Comparison of ENCODE assay signal across 11 mouse cellular contexts in the genomic region with DNA sequence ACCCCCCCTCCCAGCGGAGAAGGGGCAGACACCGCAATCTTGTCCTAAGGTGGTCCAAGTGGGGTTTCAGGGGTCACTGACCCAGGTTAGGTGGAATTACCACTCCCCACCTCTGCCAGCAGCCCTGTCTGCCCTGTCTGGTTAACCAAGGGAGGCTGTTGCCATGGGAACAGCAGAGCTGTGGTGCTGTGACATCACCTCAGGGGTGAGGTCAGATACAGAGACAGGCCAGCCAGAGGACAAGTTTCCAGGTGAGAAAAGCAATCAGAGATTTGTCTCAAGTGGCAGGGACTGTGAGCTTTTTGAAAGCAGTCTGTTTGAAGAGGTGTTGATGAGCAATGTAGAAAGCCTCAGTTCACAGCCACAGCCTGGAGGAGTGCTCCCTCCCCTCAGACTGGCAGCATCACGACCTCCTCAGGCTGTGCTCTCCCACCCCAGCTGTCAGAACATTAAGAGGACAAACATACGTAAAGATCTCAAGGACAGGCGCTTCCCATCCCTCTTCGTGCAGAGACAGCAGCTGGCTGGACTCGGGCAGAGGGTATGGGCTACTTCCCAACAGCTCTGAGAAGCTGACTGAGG. TPM values are rescaled to one million over a fixed set of nuclear protein-coding genes. Genes with fewer than 3 reads are reported as not detected.
DNase-seq lines count a peak whose midpoint lies in the region; ATAC-seq lines count a peak whose summit lies in the region.
"Had no signal": no experiment of that assay in that cellular context is flagged by ENCODE, and none has a peak within 500 bp of the region (broad histone marks: within the 10 kb centered on the region; RNA-seq: fewer than 3 reads in every experiment).

A gene (minus strand): TSS at position 101 of the 582 bp plus-strand sequence.

- H3K4me2 ChIP-seq in forebrain, embryonic 16.5 days (ENCODE audit: low read length): no peak within 1 kb of the TSS
- H3K4me2 ChIP-seq: embryonic facial prominence, embryonic 15.5 days had no signal

- H3K27ac ChIP-seq in forebrain, embryonic 16.5 days (ENCODE audit: low read length): peak within 1 kb of the TSS; percentile 5; the same call in 1 of the 2 replicates
- H3K27ac ChIP-seq: embryonic facial prominence, embryonic 15.5 days; macrophage had no signal

- peak; percentile 85 for DNase-seq in CD4-positive helper T cell, adult 2 months (ENCODE audit: low read depth, low spot score)
- DNase-seq in CD8-positive naive resting alpha-beta T cell, adult 2 months (ENCODE audit: low read depth in 2 of 2, low spot score in 2 of 2): peak; percentile 65 to 68
- peak; percentile 58 for DNase-seq in mesoderm, embryonic 11.5 days (ENCODE audit: low read depth, low spot score)
- DNase-seq in urinary bladder, postnatal 36 days (ENCODE audit: low spot score in 2 of 2): no peak
- DNase-seq in c-Kit-positive CD71-positive TER-119-positive erythroid progenitor cells, embryonic 14.5 days (ENCODE audit: low spot score): no peak
- DNase-seq in adrenal gland, adult 2 months: no peak
- no peak for DNase-seq in urinary bladder, adult 18-20 months (ENCODE audit: low spot score in 2 of 2)
- DNase-seq: spleen, adult 18-20 months had no signal

- H3K9me3 ChIP-seq in forebrain, embryonic 16.5 days (ENCODE audit: control insufficient read depth, low read length): no peaks in the 10 kb centered on the region
- H3K9me3 ChIP-seq: embryonic facial prominence, embryonic 15.5 days had no signal

- no peaks in the 10 kb centered on the region for H3K27me3 ChIP-seq in forebrain, embryonic 16.5 days (replicated peaks; ENCODE audit: control insufficient read depth, insufficient read depth, low read length)
- H3K27me3 ChIP-seq: embryonic facial prominence, embryonic 15.5 days had no signal

- H3K9ac ChIP-seq in forebrain, embryonic 16.5 days (replicated peaks; ENCODE audit: low read depth, low read length): no peak within 1 kb of the TSS
- H3K9ac ChIP-seq: embryonic facial prominence, embryonic 15.5 days had no signal

- ATAC-seq in forebrain, embryonic 16.5 days: 0 out of 2 replicates have a peak, but pooled peaks have one; percentile 15

- WGBS in forebrain, embryonic 16.5 days: 35% methylated on average over 7 of the region's 7 CpGs

- no peaks in the 10 kb centered on the region for H3K36me3 ChIP-seq in forebrain, embryonic 16.5 days (ENCODE audit: control insufficient read depth, insufficient read depth)
- H3K36me3 ChIP-seq: embryonic facial prominence, embryonic 15.5 days had no signal

- peaks cover 26% of the 10 kb centered on the region for H3K4me1 ChIP-seq in forebrain, embryonic 16.5 days (replicated peaks; ENCODE audit: control insufficient read depth, insufficient read depth, low read length)

- no peak within 1 kb of the TSS for H3K4me3 ChIP-seq in forebrain, embryonic 16.5 days (replicated peaks; ENCODE audit: low read length)
- H3K4me3 ChIP-seq: embryonic facial prominence, embryonic 15.5 days had no signal

RNA-seq across cellular contexts. Expression of the gene that starts here (rescaled TPM):
- 0.14 and 0.35 TPM in 2 replicates for polyA plus RNA-seq in forebrain, embryonic 16.5 days (2015; fragmentation: Nextera tagmentation; extraction: Ambion mirVana)
- total RNA-seq in adrenal gland, adult 2 months (2021): under 1 TPM; 0.46 to 0.93 TPM
- 0.12 TPM in 1 of 2 replicates, not detected in the other for polyA plus RNA-seq in adrenal gland, adult 2 months (2012; rRNA removed)

Comparison
In these comparisons a context has a peak if more than half of its experiments do, and no peak if none do; other contexts are left out.
1. Peak in ATAC-seq and H3K27ac ChIP-seq in forebrain, embryonic 16.5 days; RNA of the gene not detected or under 1 TPM.
2. DNase-seq: peak in CD4-positive helper T cell, adult 2 months (single experiment), CD8-positive naive resting alpha-beta T cell, adult 2 months (2 of 2) and mesoderm, embryonic 11.5 days (single experiment); none in urinary bladder, postnatal 36 days (0 of 2), c-Kit-positive CD71-positive TER-119-positive erythroid progenitor cells, embryonic 14.5 days (single experiment), adrenal gland, adult 2 months (single experiment) and urinary bladder, adult 18-20 months (0 of 2).